Mouse (Mus musculus): Measurements from ENCODE around the gene Rcc2.

Gene Rcc2

GRCm38 (mm10) chr4:140700269-140701018, at the start of gene Rcc2:
TSS of gene Rcc2 (plus strand) at chr4:140700541.
- no peak for DNase-seq

- DNase-seq = no peak
Measured at GRCm38 (mm10) chr4:140653835-140654583, 46.3 kb upstream of the Rcc2 start.

- no peak for DNase-seq
Measured at GRCm38 (mm10) chr4:140654798-140655197, 45.5 kb upstream of the Rcc2 start.

GRCm38 (mm10) chr4:140656529-140656928, 43.8 kb upstream of the Rcc2 start:
- no peak for DNase-seq

GRCm38 (mm10) chr4:140657681-140658575, 42.4 kb upstream of the Rcc2 start:
- DNase-seq = peak; percentile 84

- DNase-seq = no peak
Measured at GRCm38 (mm10) chr4:140661406-140662022, 38.8 kb upstream of the Rcc2 start.

GRCm38 (mm10) chr4:140662453-140662852, 37.9 kb upstream of the Rcc2 start:
- no peak for DNase-seq

GRCm38 (mm10) chr4:140662882-140663585, 37.3 kb upstream of the Rcc2 start:
- no peak for DNase-seq

GRCm38 (mm10) chr4:140665053-140665452, 35.3 kb upstream of the Rcc2 start:
- DNase-seq = no peak

GRCm38 (mm10) chr4:140665760-140666159, 34.6 kb upstream of the Rcc2 start, which contains the start of gene Arhgef10l:
TSS of gene Arhgef10l (minus strand) at chr4:140666012.
- peak; percentile 26 for DNase-seq

GRCm38 (mm10) chr4:140667802-140668201, 32.5 kb upstream of the Rcc2 start:
- no peak for DNase-seq

- DNase-seq = no peak
Measured at GRCm38 (mm10) chr4:140673527-140674264, 26.6 kb upstream of the Rcc2 start.

- peak; percentile 64 for DNase-seq
Measured at GRCm38 (mm10) chr4:140674345-140674926, 25.9 kb upstream of the Rcc2 start.

GRCm38 (mm10) chr4:140679038-140679437, 21.3 kb upstream of the Rcc2 start:
- peak; percentile 17 for DNase-seq

- DNase-seq = peak; percentile 84
Measured at GRCm38 (mm10) chr4:140679723-140680380, 20.5 kb upstream of the Rcc2 start.

- DNase-seq = no peak
Measured at GRCm38 (mm10) chr4:140680731-140681397, 19.5 kb upstream of the Rcc2 start.

- no peak for DNase-seq
Measured at GRCm38 (mm10) chr4:140683608-140684007, 16.7 kb upstream of the Rcc2 start.

GRCm38 (mm10) chr4:140684141-140684871, 16.0 kb upstream of the Rcc2 start:
- DNase-seq = no peak

GRCm38 (mm10) chr4:140684881-140685303, 15.4 kb upstream of the Rcc2 start:
- DNase-seq = no peak
